Mouse (Mus musculus): ENCODE results near the gene Oas1a. TPM values are rescaled to one million over a fixed set of nuclear protein-coding genes. Genes with fewer than 3 reads are reported as not detected.
"Not testable (repeated sequence)": the region's sequence is repeated elsewhere in the genome, so short reads cannot be mapped to it uniquely, and the experiment has no call there.

Gene Oas1a
- 0.48 and 0.58 TPM in 2 replicates for polyA plus RNA-seq (2016; fragmentation: Nextera tagmentation; extraction: Ambion mirVana)

DNA sequence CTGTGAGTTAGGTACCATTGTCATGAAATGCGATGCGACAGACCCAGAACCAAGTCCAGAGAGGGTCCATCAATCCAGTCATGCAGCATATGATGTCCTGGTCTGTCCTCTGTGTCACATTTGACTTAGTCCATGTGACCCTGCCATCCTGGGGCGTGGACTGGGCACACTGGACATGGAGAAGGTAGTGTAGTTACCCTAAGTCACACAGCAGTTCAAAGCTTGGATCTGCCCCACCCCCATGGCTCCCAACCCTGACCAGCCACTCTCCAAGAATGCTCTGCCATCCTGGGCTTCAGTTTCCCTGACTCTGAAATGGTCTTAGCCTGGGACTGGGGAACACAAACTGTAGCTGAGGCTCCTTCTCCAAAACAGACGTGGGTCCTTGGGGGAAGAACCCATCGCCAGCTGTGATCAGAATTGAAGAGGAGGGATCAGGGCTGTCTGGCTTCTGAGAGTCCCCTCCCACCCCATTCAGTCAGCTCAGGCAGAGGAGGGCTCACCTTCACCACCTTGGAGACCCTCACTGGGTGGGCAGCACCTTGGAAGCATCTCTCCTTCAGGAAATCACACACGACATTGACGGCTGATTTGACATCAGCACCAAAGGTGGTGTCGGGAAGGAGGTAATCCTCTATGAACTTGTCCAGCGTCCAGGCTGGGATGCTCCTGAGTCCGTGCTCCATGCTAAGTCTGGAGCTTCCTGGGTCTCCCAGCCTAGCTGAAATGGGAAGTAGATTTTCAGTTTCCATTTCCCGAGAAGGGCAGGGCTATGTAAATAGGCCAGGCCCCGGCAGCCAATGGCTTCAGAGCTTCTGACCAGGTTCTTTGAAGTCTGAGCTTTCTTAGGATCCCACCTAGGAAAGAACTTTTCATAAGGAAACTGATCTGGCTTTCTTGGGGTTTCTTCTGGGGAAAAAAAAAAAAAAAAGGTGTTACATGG is at the start of gene Oas1a:
TSS of gene Oas1a (minus strand) at position 731 of the 943 bp plus-strand sequence.
- H3K4me3 ChIP-seq; H3K9me3 ChIP-seq (replicated peaks); H3K4me1 ChIP-seq; DNase-seq (ENCODE audit: low spot score); H3K27me3 ChIP-seq (ENCODE audit: low read depth, poor library complexity, severe bottlenecking); H3K36me3 ChIP-seq; H3K27ac ChIP-seq: not testable (repeated sequence)
- 33% methylated on average over 9 of the region's 12 CpGs for WGBS

DNA sequence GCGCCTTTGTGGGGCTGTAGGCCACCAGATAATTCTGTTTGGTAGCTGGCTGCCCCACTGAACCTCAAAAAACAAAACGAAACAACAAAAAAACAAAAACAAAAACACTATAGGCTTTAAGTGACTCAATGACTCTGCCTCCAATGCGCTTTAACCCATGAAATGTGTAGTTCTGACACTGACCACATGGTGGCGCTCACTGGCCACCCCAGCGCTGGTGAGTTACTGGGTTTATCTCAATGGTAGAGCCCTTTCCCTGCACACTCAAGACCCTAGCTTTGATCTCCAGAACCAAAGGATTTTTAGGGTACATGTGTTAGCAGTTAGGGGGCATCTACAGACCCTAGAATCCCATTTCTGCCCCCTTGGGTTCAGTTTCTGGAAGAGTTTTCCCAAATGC is 46.7 kb upstream of the Oas1a start:
- DNase-seq (ENCODE audit: low spot score), result peak; percentile 73
- Histone ChIP-seq H3K4me1 (no peaks in the 10 kb centered on the region), H3K4me3 (no peak overlapping the region), H3K9me3 (replicated peaks) (no peaks in the 10 kb centered on the region), H3K27ac (no peak overlapping the region), H3K36me3 (no peaks in the 10 kb centered on the region), H3K27me3 (ENCODE audit: low read depth, poor library complexity, severe bottlenecking) (no peaks in the 10 kb centered on the region)
- WGBS, result 21% methylated on average over 5 of the region's 5 CpGs

DNA sequence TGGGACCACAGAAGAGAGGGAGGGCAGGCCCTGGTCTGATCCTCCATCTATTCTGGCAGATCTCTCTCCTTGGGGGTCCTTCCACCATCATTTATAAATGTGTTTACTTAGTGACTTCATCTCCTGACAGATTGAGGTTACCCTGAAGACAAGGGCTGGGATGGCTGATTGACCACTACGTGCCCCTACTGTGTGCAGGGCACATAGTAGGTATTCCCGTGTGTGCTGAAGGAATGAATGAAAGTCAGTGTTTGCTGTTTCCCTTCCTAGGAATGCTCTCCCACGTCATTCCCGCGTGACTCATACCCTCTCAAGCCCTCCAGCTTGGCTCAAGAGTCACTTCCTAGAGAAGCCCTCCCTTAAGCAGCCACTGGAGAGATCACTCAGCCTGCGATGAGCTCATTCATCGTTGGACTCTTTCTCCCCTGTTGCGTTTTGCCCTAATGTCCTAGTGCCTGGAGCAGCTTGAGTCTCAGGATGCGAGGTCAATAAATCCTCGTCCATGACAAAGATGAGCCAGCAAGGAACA is 45.0 kb upstream of the Oas1a start:
- H3K4me1 ChIP-seq, result no peaks in the 10 kb centered on the region
- no peaks in the 10 kb centered on the region for H3K27me3 ChIP-seq (ENCODE audit: low read depth, poor library complexity, severe bottlenecking)
- no peak overlapping the region for H3K4me3 ChIP-seq
- no peak for DNase-seq (ENCODE audit: low spot score)
- 73% methylated on average over 10 of the region's 10 CpGs for WGBS
- no peaks in the 10 kb centered on the region for H3K36me3 ChIP-seq
- H3K9me3 ChIP-seq (replicated peaks), result no peaks in the 10 kb centered on the region
- H3K27ac ChIP-seq, result no peak overlapping the region

DNA sequence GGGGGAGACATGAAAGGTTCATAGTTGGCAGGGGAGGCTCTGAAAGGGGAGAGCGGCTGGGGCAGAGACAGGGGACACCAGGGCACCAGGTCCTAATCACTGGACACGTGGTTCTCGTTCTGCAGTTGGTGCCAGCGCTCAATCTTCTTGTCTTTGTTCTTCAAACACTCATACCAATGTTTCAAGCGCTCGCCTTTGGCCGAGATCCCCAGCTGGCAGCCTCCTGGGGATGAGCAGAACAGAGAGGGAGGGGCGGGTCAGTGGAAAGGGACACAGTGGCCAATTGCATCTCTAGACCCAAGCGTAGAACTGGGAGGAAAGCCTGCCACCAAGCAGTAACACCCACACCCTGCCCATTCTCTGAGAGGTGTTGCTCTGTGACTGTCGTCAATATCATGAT is 34.8 kb upstream of the Oas1a start:
- Histone ChIP-seq H3K4me1 (no peaks in the 10 kb centered on the region), H3K36me3 (no peaks in the 10 kb centered on the region), H3K27ac (no peak overlapping the region), H3K9me3 (replicated peaks) (no peaks in the 10 kb centered on the region), H3K4me3 (no peak overlapping the region), H3K27me3 (ENCODE audit: low read depth, poor library complexity, severe bottlenecking) (no peaks in the 10 kb centered on the region)
- 56% methylated on average over 10 of the region's 10 CpGs for WGBS
- no peak for DNase-seq (ENCODE audit: low spot score)

DNA sequence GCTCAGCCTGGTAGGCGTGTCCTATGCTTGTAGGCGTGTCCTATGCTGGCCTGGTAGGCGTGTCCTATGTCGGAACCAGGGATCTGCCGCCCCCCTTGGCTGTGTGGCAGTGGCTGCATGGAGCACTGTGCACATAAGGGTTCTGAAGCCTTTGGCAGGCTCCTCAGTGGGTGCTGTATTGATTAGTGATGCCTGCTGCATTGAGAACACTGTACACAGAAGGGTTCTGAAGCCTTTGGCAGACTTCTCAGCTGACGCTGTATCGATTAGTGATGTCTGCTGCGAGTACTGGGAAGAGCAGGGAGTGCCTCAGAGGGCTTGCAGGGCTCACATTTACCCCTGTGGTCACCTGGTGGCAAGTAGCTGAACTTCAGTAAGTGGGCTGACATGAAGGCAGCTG is 31.3 kb upstream of the Oas1a start:
- Histone ChIP-seq H3K36me3 (no peaks in the 10 kb centered on the region), H3K27ac (no peak overlapping the region), H3K27me3 (ENCODE audit: low read depth, poor library complexity, severe bottlenecking) (no peaks in the 10 kb centered on the region), H3K9me3 (replicated peaks) (no peaks in the 10 kb centered on the region), H3K4me1 (no peaks in the 10 kb centered on the region; the same call in 1 of the 2 replicates), H3K4me3 (no peak overlapping the region)
- DNase-seq (ENCODE audit: low spot score), result no peak
- 53% methylated on average over 8 of the region's 8 CpGs for WGBS

DNA sequence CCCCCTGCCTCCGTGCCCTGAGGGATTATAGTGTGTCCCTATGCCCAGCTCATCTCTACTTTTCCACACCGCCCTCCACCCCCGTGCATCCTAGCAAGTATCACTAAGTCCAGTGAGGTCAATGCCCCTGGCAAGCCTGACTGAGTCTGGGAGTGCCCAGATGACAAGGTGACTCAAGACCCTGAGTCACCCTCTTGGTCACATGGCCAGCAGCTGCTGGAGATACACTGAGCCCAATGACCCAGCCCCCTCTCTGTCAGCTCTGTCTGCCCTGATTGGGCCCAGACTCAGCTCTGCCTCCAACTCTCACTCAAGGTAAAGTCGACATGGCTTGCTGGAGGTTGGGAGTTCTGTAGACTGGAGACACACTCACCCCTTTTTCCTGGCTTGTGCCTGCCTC is 30.5 kb upstream of the Oas1a start:
- Histone ChIP-seq H3K27ac (no peak overlapping the region), H3K4me3 (no peak overlapping the region), H3K27me3 (ENCODE audit: low read depth, poor library complexity, severe bottlenecking) (no peaks in the 10 kb centered on the region), H3K4me1 (no peaks in the 10 kb centered on the region; the same call in 1 of the 2 replicates), H3K9me3 (replicated peaks) (no peaks in the 10 kb centered on the region), H3K36me3 (no peaks in the 10 kb centered on the region)
- 75% methylated on average over 4 of the region's 4 CpGs for WGBS
- DNase-seq (ENCODE audit: low spot score), result no peak

DNA sequence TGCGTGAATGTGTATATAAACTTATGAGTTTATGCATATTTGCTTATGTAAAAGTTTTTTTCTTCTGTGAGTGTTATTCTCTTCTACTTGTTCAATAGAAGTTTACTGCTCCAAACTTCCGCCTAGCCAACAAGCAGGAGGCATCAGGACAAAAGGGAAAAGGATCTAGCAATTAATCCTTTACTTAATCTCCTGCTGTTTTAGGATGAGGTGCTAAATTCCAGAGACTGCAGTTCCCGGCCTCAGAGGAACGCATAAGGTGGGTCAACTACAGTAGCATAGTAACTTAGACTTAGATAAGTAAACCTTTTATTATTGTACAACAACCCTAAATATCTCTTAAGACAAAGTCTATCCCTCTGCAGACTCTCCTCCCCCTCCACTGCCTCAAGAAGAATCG is 26.6 kb upstream of the Oas1a start:
- no peaks in the 10 kb centered on the region; the same call in 1 of the 2 replicates for H3K4me1 ChIP-seq
- H3K9me3 ChIP-seq (replicated peaks), result no peaks in the 10 kb centered on the region
- no peak overlapping the region for H3K4me3 ChIP-seq
- WGBS, result 19% methylated on average over 5 of the region's 5 CpGs
- DNase-seq (ENCODE audit: low spot score), result no peak
- no peaks in the 10 kb centered on the region for H3K36me3 ChIP-seq
- no peak overlapping the region for H3K27ac ChIP-seq
- no peaks in the 10 kb centered on the region for H3K27me3 ChIP-seq (ENCODE audit: low read depth, poor library complexity, severe bottlenecking)

DNA sequence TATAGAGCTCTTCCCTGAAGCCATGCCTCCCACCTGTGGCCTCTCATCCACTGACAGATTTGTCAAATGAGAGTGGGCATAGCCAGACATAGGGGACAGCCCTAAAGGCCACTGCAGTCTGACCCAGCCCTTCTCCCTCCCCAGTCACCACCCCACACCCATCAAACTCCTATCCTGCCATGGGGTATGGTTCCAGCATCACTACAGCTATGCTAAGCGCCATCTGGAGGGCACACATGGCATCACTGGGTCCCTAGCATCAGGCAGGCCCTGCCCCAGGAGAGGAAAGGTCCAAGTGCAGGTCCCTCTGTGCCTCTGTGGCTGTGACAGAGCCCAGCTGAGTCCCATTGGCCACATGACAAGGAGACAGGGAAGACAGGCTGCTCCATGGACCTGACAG is 19.7 kb upstream of the Oas1a start:
- H3K4me3 ChIP-seq, result no peak overlapping the region
- 7% methylated on average over 1 of the region's 1 CpGs for WGBS
- DNase-seq (ENCODE audit: low spot score), result no peak
- no peaks in the 10 kb centered on the region for H3K9me3 ChIP-seq (replicated peaks)
- no peaks in the 10 kb centered on the region for H3K36me3 ChIP-seq
- no peaks in the 10 kb centered on the region for H3K27me3 ChIP-seq (ENCODE audit: low read depth, poor library complexity, severe bottlenecking)
- H3K27ac ChIP-seq, result no peak overlapping the region
- H3K4me1 ChIP-seq, result no peaks in the 10 kb centered on the region

DNA sequence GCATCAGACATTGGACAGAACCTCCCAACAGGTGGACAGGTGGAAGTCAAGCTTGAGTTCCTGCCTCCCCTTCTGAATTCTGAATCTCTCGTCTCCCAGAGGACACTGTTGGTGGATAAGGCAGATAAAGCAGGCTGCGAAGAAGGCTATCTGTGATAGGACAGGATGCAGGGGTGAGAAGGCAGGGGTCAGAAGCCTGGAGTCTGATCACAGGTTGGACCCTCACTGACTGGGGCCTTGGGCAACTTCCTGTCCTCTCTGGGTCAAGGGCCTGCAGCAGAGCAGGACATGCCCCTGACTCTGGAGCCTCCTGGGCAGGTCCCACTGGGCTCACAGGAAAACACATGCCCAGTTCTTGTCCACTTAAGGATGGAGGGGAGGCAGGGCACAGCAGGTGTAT is 19.0 kb upstream of the Oas1a start:
- not testable (repeated sequence) for DNase-seq (ENCODE audit: low spot score); H3K4me1 ChIP-seq; H3K9me3 ChIP-seq (replicated peaks); H3K4me3 ChIP-seq; H3K36me3 ChIP-seq; H3K27ac ChIP-seq; H3K27me3 ChIP-seq (ENCODE audit: low read depth, poor library complexity, severe bottlenecking)
- WGBS, result 57% methylated on average over 2 of the region's 2 CpGs

DNA sequence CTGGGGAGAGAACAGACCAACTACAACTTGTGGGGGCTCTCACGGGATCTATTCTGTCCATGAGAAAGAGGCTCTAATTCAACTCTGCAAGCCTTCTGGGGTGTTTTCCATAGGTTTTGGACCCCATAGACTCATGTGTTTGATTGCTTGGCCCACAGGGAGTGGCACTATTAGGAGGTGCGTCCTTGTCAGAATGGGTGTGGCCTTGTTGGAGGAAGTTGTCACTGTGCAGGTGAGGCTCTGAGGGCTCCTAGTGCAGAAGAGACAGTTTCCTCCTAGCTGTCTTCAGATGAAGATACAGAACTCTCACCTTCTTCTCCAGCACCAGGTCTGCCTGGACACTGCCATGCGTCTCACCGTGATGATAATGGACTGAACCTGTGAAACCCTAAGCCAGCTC is 17.2 kb upstream of the Oas1a start:
- H3K36me3 ChIP-seq; H3K27ac ChIP-seq; H3K27me3 ChIP-seq (ENCODE audit: low read depth, poor library complexity, severe bottlenecking); DNase-seq (ENCODE audit: low spot score); H3K4me1 ChIP-seq; H3K9me3 ChIP-seq (replicated peaks); H3K4me3 ChIP-seq: not testable (repeated sequence)
- 83% methylated on average over 4 of the region's 4 CpGs for WGBS

DNA sequence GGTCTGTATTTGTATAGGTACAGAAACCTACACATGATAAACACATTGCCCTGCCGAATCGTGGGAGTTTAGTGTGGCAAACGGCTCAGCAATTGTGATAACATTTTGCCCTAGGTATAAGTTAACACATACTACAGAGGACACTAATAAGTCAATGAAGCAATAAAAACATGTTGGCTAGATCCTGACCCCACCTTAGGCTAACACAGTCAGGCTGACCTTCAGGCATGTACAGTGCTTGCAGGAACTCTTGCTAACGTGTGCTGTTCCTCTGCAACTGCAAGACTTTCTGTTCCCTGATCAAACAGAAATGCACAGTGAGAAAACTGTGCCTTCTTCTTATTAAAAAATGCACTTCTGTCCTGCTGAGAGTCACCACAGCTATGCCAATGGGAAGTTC is 16.6 kb upstream of the Oas1a start:
- H3K27ac ChIP-seq, result no peak overlapping the region
- 80% methylated on average over 4 of the region's 4 CpGs for WGBS
- H3K4me1 ChIP-seq, result no peaks in the 10 kb centered on the region
- H3K36me3 ChIP-seq, result no peaks in the 10 kb centered on the region
- H3K27me3 ChIP-seq (ENCODE audit: low read depth, poor library complexity, severe bottlenecking), result no peaks in the 10 kb centered on the region
- DNase-seq (ENCODE audit: low spot score), result no peak
- no peaks in the 10 kb centered on the region for H3K9me3 ChIP-seq (replicated peaks)
- H3K4me3 ChIP-seq, result no peak overlapping the region

DNA sequence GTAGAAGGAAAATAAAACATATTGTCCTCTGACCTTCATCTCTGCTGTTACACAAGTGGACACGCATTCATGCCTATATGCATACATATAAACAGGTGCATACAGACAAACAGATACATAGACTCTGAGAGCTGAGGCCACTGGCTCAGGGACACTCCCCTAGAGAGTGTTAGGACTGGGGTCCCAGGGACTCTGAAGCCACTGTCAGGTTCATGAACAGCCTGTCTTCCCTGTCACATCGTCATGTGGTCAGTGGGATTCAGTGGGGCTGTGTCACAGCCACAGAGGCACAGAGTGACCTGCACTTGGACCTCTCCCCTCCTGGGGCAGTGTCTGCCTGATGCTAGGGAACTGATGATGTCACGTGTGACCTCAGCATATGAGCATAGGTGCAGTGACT is 13.0 kb upstream of the Oas1a start:
- WGBS, result 81% methylated on average over 3 of the region's 3 CpGs
- Histone ChIP-seq H3K4me1 (no peaks in the 10 kb centered on the region), H3K27ac (no peak overlapping the region), H3K27me3 (ENCODE audit: low read depth, poor library complexity, severe bottlenecking) (no peaks in the 10 kb centered on the region), H3K9me3 (replicated peaks) (no peaks in the 10 kb centered on the region), H3K4me3 (no peak overlapping the region), H3K36me3 (no peaks in the 10 kb centered on the region)
- no peak for DNase-seq (ENCODE audit: low spot score)

DNA sequence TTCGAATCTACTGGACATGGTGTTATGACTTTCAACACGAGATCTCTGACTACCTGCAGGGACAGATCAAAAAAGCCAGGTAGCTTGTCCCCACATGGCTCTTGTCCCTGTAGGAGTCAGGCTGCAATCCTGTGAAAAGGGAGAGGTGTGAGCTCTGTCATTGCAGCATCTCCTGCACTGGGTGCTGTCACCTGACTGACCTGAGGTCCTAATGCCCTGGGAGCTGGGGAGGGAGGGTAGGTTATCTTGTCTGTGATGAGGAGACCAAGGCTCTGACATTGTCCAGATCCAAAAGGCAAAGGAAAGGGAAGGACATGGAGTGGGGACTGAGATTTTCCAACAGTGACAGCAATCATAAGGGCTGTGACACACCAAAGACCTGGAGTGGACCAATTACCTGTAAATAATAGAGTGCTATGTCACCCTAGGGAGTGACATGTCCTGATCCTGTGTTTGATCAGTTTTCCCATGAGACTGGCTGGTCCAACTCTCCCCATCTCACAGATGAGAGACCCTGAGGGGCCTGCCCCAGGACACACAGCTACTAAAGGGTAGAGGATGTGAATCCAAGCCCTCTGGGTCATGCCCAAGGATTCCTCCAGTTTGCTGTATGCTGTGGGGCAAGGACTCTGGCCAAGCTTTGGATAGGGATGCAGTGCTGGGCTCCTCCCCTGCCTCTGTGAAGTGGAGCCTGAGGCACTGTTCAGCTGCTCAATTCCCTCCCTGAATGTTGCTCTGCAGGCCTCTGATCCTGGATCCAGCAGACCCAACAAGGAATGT is 12.0 kb upstream of the Oas1a start:
- not testable (repeated sequence) for H3K4me1 ChIP-seq; DNase-seq (ENCODE audit: low spot score); H3K9me3 ChIP-seq (replicated peaks); H3K4me3 ChIP-seq; H3K27me3 ChIP-seq (ENCODE audit: low read depth, poor library complexity, severe bottlenecking); H3K27ac ChIP-seq; H3K36me3 ChIP-seq
- 66% methylated on average over 2 of the region's 2 CpGs for WGBS

Data from limb, embryonic 10.5 days (tissue).